Mouse (Mus musculus) spleen, postnatal 10 days (tissue): ENCODE data around the gene Bcl2l15.
"Not testable (repeated sequence)": the region's sequence is repeated elsewhere in the genome, so short reads cannot be mapped to it uniquely, and the experiment has no call there.

Source experiments
- DNase-seq, 2 experiments: peaks; one replicate each; pipeline ENCODE4 v3.0.0; 2021 to 2022; ENCODE audit warnings: low spot score in 2 of 2

Gene Bcl2l15

DNA sequence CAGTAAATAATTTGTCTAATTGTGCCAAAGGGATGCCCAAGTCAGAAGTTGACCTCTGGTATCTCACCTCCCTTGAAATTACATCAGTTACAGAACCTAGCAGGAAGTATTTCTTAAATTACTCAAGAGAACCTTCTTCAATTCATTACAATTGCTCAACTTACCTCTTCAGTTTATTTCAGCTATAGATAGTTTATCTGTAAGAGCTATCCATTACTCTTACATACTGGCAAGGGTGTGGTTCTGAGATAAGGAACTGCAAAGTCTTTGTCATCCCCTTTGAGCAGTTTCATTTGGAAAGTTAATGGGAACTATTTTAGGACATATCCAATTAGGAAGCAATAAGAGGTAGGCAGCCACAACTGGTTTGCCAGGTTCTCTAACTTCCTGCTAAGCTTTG lies at the start of gene Bcl2l15:
Bcl2l15 (plus strand) TSS at position 176 of the 400 bp plus-strand sequence.
- no peak for DNase-seq

DNA sequence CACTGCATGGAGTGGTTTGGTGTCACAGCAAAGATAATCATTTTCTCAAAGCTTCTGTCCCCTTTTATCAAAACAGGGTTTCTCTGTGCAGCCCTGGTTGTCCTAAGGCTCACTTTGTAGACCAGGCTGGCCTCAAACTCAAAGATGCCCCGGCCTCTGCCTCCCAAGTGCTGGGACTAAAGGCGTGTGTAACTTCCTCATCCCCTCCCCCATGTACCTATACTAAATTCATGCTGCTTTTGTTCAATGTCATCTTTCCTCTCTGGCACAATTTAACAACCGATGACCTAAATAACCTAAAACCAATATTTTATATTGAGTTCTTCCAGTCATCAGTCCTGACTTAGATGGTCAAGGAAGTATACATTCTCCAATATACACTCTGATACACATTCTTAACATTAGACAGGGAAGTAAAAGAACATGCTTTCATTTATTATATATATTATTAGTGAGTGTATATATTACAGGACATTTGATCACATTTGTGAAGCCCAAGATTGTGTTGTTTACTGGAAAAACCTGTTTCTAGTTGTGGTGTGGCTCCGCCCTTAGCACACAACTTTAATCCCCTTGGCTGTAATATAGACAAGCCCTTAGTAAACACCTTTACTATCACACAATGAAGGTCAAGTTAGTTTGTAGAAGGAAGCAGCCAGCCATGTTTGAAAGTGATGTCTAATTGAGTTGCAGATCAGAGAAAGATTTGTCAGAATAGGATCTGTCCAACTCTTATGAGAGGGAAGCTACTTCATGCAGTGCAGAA lies 49.4 kb upstream of the Bcl2l15 start:
- no peak for DNase-seq

DNA sequence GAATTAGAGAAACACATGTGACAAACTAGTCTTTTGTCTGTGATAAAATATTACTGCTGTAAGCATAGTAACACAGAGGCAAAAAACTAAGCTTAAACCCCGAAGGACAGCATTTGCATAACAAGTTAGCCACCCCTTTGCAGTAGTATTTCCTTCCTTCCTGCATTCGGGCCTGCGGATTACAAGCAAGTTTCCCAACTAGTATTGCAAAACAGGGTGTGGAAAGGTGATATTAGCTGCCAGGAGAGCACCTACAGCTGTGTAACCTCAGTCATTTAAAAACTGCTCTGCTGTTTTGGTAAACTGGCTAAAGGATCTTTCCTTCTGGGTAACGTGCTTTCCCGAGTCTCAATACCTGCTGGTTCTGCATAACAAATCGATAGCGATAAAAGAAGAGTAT lies 45.2 kb upstream of the Bcl2l15 start:
- no peak for DNase-seq

DNA sequence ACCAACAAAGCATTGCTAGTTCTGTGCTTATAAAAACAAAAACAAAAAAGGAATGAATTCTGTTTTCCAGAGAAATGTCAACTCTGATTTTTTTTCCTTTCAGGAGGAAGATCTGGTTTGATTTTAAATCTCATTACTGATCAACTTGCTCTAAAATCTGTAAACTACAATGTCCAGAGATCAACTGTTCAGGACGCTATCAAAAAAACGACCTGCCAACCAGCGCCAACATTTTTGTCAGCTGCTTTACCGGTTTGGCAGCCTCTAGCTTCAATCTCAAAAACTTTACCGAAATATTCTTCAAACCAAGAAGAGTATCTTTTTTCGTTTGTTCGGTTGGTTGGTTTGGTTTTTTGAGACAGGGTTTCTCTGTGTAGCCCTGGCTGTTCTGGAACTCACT lies 43.3 kb upstream of the Bcl2l15 start:
- DNase-seq, result no peak

DNA sequence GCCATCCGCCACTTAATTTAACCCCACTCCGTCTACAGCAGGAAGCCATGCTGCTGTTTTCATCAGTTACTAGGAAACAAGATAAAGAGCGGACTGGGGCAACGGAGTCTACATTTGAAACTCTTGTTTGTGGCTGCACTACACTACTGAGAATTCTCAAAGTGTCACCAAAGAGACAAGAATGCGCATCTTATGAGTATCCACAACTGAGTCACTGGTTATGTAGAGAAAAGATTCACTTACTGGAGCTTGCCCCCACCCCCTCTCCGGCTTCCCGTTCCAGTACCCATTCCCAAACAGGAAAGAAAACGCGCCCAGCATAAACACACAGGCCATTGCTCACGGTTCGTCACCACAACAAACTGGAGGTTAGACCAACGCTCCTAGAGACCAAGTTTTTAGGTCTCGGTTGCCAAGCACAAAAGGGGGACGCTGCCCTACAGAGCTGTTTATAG lies 42.5 kb upstream of the Bcl2l15 start:
- peak; percentile 51 to 71 for DNase-seq

DNA sequence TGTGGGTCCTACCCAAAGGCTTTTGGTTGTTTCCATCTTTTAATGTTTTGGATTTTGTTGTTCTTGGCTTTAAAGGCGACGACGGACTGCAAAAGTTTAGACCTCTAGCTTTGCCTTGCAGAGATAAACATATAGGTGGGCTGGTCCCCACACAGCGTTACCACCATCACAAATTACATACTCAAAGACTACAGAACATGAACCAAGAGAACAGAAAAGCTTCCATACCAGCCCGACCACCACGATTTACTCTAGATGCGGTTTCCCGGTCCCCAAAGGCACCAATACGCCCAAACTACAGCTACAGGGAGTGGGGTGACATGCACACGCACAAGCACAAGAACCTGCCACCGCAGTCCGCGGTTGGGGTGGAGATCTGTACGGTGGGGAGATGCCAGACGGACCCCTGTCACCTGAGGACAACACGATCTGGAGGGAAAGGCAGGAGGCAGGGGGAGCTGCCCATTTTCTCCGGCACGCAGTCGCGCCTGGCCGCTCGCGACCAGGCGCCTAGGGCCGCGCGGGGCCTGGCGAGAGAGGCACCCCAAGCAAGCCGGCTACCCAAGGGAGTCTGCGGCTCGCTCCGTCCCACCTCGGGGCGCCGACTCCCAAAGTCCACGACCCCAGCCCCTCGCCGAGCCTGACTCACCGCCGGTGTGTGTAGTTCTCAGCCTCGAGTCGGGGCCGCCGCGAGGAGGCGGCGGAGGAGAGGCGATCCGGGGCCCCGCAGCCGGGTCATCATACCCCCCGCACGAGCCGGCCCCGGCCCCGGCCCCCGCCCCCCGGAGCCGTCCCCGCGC lies 41.9 kb upstream of the Bcl2l15 start:
- DNase-seq, result peak; percentile 65 to 76

DNA sequence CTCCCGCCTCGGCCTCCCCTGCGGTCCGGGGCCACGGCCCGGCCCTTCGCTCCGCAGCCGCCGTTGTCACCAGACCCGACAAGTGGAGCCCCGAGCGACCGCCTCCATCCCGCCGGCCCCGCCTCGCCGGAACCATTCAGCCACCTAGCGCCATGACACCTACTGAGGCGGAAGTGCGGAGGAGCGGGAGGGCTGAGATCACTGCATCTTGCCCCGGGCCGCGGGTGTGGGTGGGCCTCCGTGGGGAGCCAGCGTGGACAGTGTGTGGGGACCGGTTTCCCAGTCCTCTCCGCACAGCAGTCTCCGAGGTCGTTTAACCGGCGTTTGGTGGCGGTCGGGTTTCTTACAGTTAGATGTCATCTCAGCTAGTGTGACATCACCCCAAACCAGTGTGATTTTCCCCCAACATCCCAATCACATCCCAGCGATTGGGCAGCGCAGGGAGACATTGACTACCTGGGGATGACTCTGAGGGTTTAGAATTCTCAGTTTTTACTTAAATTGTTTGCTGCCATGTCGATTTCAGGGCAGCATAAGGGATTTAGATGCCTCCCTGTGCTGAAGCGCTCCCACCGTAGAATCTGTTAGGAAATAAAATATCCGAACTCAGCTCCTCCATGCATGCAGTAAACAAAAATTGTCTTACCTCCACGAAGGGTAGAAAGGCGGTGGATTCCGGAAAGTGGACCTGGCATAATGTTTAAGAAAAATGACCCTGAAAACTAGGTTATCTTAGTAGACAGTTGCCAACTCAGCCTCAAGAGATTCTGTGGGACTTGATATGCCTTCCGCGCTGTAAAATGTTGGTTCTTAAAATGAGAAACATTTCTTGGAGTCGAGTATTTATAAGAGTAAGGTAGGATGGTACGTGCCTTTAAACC lies 40.9 kb upstream of the Bcl2l15 start, which contains the start of gene Hipk1:
Hipk1 (minus strand) TSS at position 334 of the 881 bp plus-strand sequence.
- DNase-seq, result peak; percentile 91 to 95

DNA sequence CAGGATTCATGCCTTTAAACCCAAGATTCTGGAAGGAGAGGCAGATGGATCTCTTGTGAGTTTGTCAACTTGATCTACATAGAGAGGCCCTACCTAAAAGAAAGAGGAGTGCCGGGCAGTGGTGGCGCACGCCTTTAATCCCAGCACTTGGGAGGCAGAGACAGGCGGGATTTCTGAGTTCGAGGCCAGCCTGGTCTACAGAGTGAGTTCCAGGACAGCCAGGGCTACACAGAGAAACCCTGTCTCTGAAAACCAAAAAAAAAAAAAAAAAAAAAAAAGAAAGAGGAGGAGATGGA lies 40.3 kb upstream of the Bcl2l15 start:
- DNase-seq, result not testable (repeated sequence)

DNA sequence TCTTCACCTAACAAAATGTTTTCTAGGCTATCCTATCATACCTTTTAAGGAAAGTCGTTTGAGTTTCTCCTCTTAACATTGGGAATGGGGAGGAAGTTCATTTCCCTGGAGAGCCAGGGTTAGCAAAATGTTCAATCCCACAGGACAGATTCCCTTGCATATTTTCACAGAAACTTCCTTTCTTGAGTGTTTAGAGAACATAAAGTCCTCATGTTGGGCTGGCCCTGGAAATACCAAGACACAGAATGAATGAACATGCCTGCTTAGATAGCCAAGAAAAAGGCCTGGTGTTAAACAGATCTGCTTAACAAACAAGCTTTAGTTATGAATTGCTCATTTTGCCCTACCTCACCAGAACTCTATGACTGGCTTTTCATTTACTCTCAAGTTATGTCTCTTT lies 39.8 kb upstream of the Bcl2l15 start:
- DNase-seq, result no peak

DNA sequence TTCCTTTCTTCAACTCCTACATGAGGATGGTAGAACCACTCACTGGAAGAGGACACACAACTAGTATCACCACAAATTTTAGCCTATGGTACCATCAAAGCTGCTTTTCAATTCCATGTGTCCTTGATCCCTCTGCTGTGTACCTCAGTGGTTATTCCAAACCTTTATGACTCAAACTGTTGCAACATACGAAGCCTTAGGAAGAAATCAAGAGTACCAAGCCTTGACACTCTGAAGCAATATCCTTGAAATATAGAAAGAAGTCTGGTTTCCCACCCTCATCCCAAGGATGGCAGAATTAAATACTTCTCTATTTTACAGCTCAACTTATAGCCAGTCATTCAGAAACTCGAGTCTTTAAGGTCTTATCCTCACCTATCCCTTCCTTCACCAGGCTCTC lies 36.0 kb upstream of the Bcl2l15 start:
- no peak for DNase-seq

DNA sequence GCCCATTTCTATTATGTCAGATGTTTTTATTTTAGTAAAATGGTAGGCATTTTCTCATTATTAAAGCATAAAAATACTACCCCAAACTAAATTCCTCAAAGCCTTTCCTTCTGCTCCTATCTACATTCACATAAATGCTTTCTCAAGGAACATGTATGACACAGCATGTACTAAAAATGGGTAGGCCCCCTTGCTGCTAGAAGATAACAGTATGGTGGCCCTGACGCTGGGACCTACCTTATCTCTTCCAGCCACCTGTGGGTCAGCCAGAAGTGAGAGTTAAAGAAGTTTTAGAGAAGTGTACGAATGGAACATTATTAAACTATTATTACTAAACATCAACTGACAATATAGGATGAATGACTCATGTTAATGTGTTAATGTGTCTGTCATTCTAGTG lies 32.9 kb upstream of the Bcl2l15 start:
- peak in 1 of 2 experiments; percentile 71 for DNase-seq

DNA sequence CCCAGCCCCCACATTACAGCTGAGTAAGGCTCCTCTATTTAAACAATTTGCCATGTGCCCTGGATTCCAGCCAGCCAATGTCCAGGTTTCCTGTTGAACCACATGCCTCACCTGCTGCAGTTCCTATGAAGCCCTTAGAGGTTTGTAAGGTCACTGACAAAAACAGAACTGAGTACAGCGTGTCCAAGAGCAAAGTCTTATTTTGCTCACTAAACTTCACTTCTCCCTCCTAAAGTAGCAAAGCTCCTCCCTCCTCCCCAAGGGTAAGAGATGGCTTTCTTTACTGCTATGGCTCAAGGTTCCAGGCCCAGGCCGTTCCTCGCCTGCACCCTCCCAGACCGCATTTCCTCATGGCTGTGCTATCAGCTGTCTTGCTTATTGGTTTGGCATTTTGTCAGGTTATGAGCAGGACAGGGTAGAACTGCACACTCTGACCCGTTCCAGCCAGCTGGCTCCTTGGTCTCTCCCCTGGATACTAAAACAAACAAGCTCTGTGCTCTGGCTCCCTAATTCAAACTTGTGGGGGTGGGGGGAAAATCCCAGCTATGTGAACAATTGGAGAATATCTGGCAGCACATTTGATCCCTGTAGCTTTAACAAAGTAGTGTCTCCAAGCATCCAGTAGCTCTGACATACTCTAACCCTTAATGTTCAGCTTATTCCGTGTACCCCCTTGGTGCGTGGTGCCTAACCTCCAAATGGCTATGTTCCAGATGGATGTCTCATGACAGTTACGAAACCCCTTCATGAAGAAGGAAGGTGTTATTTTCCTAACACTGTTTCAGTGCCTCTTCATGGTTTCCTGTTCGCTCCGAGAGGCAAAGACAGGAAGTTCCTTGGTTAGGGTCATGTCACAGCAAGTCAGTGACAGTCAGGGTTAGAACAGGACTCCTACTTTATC lies 30.5 kb upstream of the Bcl2l15 start:
- DNase-seq, result peak; percentile 64 to 76

DNA sequence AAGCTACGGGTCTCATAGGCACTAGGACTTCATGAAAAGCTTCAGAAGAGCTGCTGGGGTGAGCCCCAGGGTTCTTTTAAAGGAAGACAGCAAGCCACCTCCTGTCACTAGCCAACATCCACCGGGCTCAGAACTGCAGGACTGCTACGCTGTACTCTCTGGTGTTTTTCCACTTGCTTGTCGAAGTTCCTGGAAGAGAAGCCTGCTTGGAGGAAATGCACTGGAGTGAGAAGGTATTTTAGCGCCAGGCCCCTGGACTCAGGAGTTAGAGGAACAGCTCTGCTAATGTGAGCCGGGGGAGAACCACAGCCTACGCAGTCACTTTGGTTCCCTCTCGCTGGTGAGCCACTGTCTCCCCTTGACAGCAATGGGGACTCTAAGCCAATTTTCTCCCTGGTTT lies 29.5 kb upstream of the Bcl2l15 start:
- peak in 1 of 2 experiments; percentile 34 for DNase-seq

DNA sequence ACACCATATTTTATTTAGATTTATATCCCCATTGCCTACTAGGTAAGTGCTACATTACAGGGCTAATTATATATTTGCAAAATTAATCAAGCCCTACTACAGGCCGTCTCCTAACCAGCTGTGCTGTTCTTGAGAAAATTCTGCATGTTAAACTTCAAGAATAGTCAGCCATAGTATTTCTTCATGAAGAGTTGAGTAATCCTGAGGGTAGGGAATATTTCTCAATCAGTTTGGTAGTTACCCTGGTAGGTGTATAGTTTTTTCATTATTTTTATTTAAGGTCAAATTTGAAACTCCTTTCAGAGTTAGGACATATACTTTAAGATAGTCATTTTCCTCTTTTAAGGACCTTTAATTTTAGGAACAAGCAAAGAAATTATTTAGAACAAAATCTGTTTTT lies 26.7 kb upstream of the Bcl2l15 start:
- no peak for DNase-seq

DNA sequence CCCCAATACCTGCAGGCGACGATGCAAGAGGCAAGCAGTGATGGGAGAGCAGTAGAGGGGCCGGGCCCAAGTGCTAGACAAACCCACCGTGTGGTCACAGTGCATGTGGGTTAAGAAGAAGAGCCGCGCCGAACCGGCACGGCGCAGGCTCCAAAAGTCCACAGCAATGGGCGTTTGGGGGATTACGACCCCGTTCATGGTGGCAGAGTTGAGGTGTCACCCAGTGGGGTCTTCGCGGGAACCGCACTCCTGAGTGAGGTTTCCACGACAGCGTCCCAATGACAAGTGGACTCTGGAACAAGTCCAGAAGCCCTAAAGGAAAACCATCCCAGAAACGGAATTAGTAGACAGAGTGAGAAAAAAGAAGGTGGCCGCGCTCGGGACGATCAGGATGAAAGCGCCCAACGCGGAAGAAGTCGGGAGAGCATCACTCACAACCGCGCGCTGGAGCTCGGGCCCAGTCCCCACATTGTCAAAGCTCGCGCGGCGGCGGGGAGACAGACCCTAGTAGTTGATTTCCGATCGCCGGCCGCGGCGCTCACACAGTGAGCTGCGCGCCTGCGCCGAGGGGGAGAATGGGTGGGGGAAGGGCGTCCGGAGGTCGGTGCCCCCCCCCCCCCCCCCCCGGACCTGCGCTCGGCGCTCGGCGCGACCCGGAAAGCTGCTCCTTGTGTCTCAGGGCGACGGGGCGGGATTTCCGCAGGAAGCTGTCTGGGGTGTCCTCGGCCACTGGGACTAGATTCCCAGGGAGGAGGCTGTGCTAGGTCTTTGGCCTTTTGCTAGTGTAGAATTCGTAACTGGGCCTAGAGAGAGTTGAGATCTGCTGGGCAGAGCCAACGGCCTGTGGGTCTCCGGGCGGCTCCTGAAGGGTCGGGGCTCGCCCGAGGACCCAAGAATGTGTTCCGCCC lies 23.3 kb upstream of the Bcl2l15 start, which contains the start of the genes Dclre1b, Ap4b1 and Gm43064:
Dclre1b (minus strand) TSS at position 554 of the 908 bp plus-strand sequence.
Ap4b1 (plus strand) TSS at position 630 of the 908 bp plus-strand sequence.
Gm43064 (plus strand) TSS at position 683 of the 908 bp plus-strand sequence.
- peak; percentile 84 to 93 for DNase-seq

DNA sequence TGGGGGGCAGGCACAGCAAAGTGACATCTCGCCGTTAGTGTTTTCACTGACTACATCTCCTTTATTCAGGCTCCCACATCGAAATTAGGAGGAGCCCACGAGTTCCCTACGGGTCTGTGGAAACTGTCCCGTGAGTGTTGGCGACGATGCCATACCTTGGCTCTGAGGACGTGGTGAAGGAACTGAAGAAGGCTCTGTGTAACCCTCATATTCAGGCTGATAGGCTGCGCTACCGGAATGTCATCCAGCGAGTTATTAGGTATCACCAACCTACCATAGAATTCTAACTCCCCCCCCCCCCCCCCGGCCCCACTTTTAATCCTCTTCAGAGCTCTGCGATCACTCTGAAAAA lies 22.6 kb upstream of the Bcl2l15 start:
- DNase-seq, result no peak

DNA sequence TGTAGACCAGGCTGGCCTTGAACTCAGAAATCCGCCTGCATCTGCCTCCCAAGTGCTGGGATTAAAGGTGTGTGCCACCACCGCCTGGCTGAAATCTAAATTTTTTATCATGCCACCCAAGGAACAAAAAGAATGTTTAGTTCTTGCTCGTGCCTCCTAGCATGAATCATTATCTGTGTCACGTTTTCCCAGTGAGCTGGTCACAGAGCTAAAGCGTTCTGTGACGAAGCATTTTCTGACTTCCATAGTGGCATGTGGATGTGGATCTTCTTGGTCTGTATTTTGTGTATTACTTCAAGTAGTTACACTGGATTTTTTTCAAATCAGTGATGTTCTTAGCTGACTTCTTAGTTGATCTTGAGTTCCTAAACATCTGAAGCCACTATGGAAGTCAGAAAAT lies 21.4 kb upstream of the Bcl2l15 start:
- no peak for DNase-seq

DNA sequence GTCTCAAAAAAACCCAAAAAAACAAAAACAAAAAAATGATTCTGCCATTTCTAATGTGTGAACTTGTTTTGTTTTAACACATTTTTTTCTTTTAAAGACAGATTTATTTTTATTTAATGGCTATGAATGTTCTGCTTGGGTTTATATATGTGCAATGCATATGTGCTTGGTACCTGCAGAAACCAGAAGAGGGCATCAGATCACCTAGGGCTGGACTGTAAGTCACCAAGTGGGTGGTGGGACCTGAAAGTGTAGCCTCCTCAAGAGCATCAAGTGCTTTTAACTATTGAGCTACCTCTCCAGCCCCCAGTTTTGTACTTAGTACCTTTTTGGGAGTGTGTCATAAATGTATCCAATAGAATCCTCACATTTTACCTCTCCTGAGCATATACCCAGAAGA lies 4.9 kb upstream of the Bcl2l15 start:
- DNase-seq, result no peak

DNA sequence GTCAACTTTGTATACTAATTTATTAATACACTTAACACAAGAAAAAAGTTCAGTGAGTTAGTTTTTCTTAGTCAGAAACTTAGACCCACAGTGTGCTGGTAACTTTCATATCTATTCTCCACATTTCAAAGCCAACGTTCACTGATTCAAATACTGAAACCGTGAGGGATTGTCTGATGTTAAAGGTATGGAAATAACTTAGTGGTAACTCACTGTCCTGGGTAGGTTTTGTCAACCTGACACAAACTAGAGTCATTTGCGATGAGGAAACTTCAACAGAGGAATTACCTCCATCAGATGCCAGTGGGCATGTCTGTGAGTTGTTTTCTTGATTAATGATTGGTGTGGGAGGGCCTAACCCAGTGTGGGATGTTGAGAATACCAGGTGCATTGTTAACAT lies 3.4 kb upstream of the Bcl2l15 start:
- DNase-seq, result no peak

DNA sequence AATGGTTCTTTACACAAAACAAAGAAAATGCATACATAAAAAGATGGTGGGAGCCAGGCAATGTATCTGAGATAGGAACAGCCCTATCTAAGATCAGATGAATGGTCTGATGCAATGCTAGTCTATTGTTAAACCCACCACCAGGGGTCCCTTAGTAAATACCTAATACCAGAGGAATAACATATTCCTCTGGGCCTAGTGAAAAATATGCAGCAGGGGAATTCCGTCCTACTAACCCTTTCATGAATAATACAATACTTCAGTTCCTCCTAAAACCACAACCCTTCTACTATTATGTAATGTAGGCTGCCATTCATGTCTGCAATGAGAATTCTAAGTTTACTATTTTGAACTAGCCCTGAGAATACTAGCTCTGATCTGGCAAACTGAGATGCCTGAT lies 1.7 kb upstream of the Bcl2l15 start:
- not testable (repeated sequence) for DNase-seq
